Mouse (Mus musculus): Measurements from ENCODE around the gene Tardbp. TPM values are rescaled to one million over a fixed set of nuclear protein-coding genes. Genes with fewer than 3 reads are reported as not detected.

Tardbp gene
- polyA plus RNA-seq, 1 experiment, result 111 TPM

GRCm38 (mm10) chr4:148639455-148639854, 12.6 kb upstream of the Tardbp start:
- no peak for DNase-seq (ENCODE audit: low read depth)

GRCm38 (mm10) chr4:148638302-148638701, 11.5 kb upstream of the Tardbp start:
- no peak for DNase-seq (ENCODE audit: low read depth)

GRCm38 (mm10) chr4:148635309-148635708, 8.5 kb upstream of the Tardbp start:
- DNase-seq (ENCODE audit: low read depth), result no peak

- DNase-seq (ENCODE audit: low read depth), result no peak
These were observed 6.7 kb upstream of the Tardbp start for GRCm38 (mm10) chr4:148633395-148634061.

GRCm38 (mm10) chr4:148632013-148632692, 5.3 kb upstream of the Tardbp start:
- no peak for DNase-seq (ENCODE audit: low read depth)

GRCm38 (mm10) chr4:148627246-148627645, 427 bp upstream of the Tardbp start:
- DNase-seq (ENCODE audit: low read depth), result no peak

- DNase-seq (ENCODE audit: low read depth), result no peak
These were observed 830 bp downstream of the Tardbp start for GRCm38 (mm10) chr4:148625756-148626622.

GRCm38 (mm10) chr4:148625010-148625409, 1.8 kb downstream of the Tardbp start:
- no peak for DNase-seq (ENCODE audit: low read depth)

GRCm38 (mm10) chr4:148623609-148624008, 3.2 kb downstream of the Tardbp start:
- DNase-seq (ENCODE audit: low read depth), result no peak

GRCm38 (mm10) chr4:148622485-148622884, 4.3 kb downstream of the Tardbp start:
- no peak for DNase-seq (ENCODE audit: low read depth)

- DNase-seq (ENCODE audit: low read depth), result no peak
These were observed 6.1 kb downstream of the Tardbp start for GRCm38 (mm10) chr4:148620718-148621117.

- DNase-seq (ENCODE audit: low read depth), result no peak
These were observed 7.0 kb downstream of the Tardbp start for GRCm38 (mm10) chr4:148619805-148620204.

GRCm38 (mm10) chr4:148613738-148614137, 13.1 kb downstream of the Tardbp start:
- no peak for DNase-seq (ENCODE audit: low read depth)

- DNase-seq (ENCODE audit: low read depth), result no peak
These were observed 14.3 kb downstream of the Tardbp start for GRCm38 (mm10) chr4:148612557-148612956.

GRCm38 (mm10) chr4:148610631-148611364, 16.0 kb downstream of the Tardbp start:
- DNase-seq (ENCODE audit: low read depth), result no peak

GRCm38 (mm10) chr4:148609805-148610204, 17.0 kb downstream of the Tardbp start:
- no peak for DNase-seq (ENCODE audit: low read depth)

- no peak for DNase-seq (ENCODE audit: low read depth)
These were observed 19.1 kb downstream of the Tardbp start for GRCm38 (mm10) chr4:148607758-148608157.

- no peak for DNase-seq (ENCODE audit: low read depth)
These were observed 22.2 kb downstream of the Tardbp start for GRCm38 (mm10) chr4:148604541-148605165.

GRCm38 (mm10) chr4:148604141-148604540, 22.7 kb downstream of the Tardbp start:
- DNase-seq (ENCODE audit: low read depth), result no peak

GRCm38 (mm10) chr4:148603376-148604139, 23.3 kb downstream of the Tardbp start:
- DNase-seq (ENCODE audit: low read depth), result no peak

Data from gonadal fat pad, adult 2 months (tissue).